32 mouse cellular contexts compared by ENCODE assay signal in the genomic region with DNA sequence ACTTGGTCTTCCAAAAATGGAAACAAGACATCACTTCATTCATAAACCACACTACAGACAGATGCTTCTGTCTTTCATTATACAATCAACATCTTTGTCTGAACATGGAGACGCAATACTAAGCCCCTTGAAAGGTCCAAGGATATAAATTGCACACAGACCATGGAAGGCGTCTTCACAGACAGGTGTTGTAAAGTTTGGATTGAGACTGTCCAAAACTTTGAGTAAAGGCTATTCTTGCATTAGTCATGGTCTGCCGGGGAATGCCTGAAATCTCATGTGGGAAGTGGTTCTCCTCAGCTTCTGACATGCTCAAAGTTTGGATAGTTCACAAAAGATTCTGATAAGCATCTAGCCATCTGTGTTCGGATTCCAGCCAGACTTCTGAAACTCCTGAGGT.
"Had no signal": no experiment of that assay in that cellular context is flagged by ENCODE, and none has a peak within 500 bp of the region (broad histone marks: within the 10 kb centered on the region; RNA-seq: fewer than 3 reads in every experiment).

No protein-coding gene starts in this region.

- DNase-seq: left cerebral cortex, postnatal 4 days; liver; liver, embryonic 13.5 days; liver, postnatal 0 days; lung, adult 18-20 months; lung, adult 2 months; lung, embryonic 14.5 days; lung, postnatal 10 days; lung, postnatal 14 days; lung, postnatal 36 days; lung, postnatal 4 days; midbrain, embryonic 14.5 days had no signal

- H3K27ac ChIP-seq: limb, embryonic 10.5 days; limb, embryonic 12.5 days; limb, embryonic 13.5 days; limb, embryonic 15.5 days; liver, embryonic 12.5 days; liver, embryonic 13.5 days; liver, embryonic 14.5 days; liver, embryonic 15.5 days; lung, embryonic 15.5 days; macrophage; midbrain, embryonic 10.5 days; midbrain, embryonic 12.5 days; midbrain, embryonic 13.5 days; midbrain, embryonic 15.5 days; neural tube, embryonic 12.5 days had no signal

- ATAC-seq: liver, embryonic 12.5 days; liver, postnatal 0 days; lung, postnatal 0 days; midbrain, embryonic 13.5 days; midbrain, embryonic 15.5 days; midbrain, embryonic 16.5 days had no signal

- H3K27me3 ChIP-seq: limb, embryonic 12.5 days; limb, embryonic 13.5 days; limb, embryonic 15.5 days; liver, embryonic 12.5 days; liver, embryonic 13.5 days; liver, embryonic 15.5 days; lung, embryonic 15.5 days; megakaryocyte, embryonic 14.5 days; midbrain, embryonic 12.5 days; midbrain, embryonic 13.5 days; midbrain, embryonic 15.5 days; neural tube, embryonic 12.5 days had no signal

- H3K9me3 ChIP-seq: limb, embryonic 10.5 days; limb, embryonic 12.5 days; limb, embryonic 13.5 days; limb, embryonic 15.5 days; liver, embryonic 12.5 days; liver, embryonic 13.5 days; liver, embryonic 15.5 days; lung, embryonic 15.5 days; megakaryocyte, embryonic 14.5 days; midbrain, embryonic 10.5 days; midbrain, embryonic 12.5 days; midbrain, embryonic 13.5 days; midbrain, embryonic 15.5 days; neural tube, embryonic 12.5 days had no signal

- H3K9ac ChIP-seq: limb, embryonic 12.5 days; limb, embryonic 13.5 days; limb, embryonic 15.5 days; liver, embryonic 12.5 days; liver, embryonic 13.5 days; liver, embryonic 14.5 days; liver, embryonic 15.5 days; liver, postnatal 0 days; lung, embryonic 14.5 days; lung, embryonic 15.5 days; midbrain, embryonic 12.5 days; midbrain, embryonic 13.5 days; midbrain, embryonic 15.5 days; neural tube, embryonic 12.5 days had no signal

- H3K4me2 ChIP-seq: limb, embryonic 12.5 days; limb, embryonic 13.5 days; limb, embryonic 15.5 days; liver, embryonic 11.5 days; liver, embryonic 12.5 days; liver, embryonic 13.5 days; liver, embryonic 15.5 days; lung, embryonic 14.5 days; lung, embryonic 15.5 days; midbrain, embryonic 11.5 days; midbrain, embryonic 12.5 days; midbrain, embryonic 13.5 days; midbrain, embryonic 15.5 days; neural tube, embryonic 12.5 days had no signal

- H3K36me3 ChIP-seq: limb, embryonic 10.5 days; limb, embryonic 12.5 days; limb, embryonic 13.5 days; limb, embryonic 15.5 days; liver, embryonic 12.5 days; liver, embryonic 13.5 days; liver, embryonic 15.5 days; lung, embryonic 15.5 days; midbrain, embryonic 10.5 days; midbrain, embryonic 12.5 days; midbrain, embryonic 13.5 days; midbrain, embryonic 15.5 days; neural tube, embryonic 12.5 days had no signal

- H3K4me3 ChIP-seq: limb, embryonic 10.5 days; limb, embryonic 12.5 days; limb, embryonic 13.5 days; limb, embryonic 15.5 days; liver, embryonic 12.5 days; liver, embryonic 13.5 days; liver, embryonic 15.5 days; lung, embryonic 15.5 days; megakaryocyte, embryonic 14.5 days; midbrain, embryonic 10.5 days; midbrain, embryonic 12.5 days; midbrain, embryonic 13.5 days; midbrain, embryonic 15.5 days; myocyte; neural tube, embryonic 12.5 days had no signal

- H3K4me1 ChIP-seq: limb, embryonic 10.5 days; limb, embryonic 12.5 days; limb, embryonic 13.5 days; limb, embryonic 15.5 days; liver, embryonic 12.5 days; liver, embryonic 13.5 days; liver, embryonic 15.5 days; lung, embryonic 15.5 days; midbrain, embryonic 10.5 days; midbrain, embryonic 12.5 days; midbrain, embryonic 13.5 days; midbrain, embryonic 15.5 days; neural tube, embryonic 12.5 days had no signal
